Mouse (Mus musculus) urinary bladder, postnatal 14 days (tissue): Measurements from ENCODE around the gene Mvp.
A peak's percentile ranks its signal among the peaks of the same experiment; 100 is the strongest.

Experiments used
- DNase-seq: peaks from one replicate; pipeline ENCODE4 v3.0.0; 2021; ENCODE audit warnings: low spot score

Mvp gene

DNA sequence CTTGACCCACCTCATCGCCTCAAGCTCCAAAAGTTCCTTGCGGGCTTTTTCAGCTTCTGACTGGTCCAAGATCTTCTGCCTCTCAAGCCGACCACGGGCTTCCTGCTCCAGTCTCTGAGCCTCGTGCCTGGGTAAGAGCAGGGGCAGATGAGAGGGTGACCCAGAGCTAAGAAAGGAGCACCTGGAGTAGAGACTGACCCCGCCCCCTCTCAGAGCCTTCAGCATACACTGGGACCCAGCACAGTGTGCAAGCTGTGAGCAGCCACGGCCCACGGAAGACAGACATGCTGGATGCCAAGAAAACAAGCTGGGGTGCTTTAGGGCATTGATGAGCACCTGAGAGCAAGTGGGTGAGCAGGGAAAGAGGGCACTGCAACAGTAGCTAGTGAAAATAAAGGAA is 25.6 kb downstream of the Mvp start:
- no peak for DNase-seq

GRCm38 (mm10) chr7:126986319-126986718 is 28.1 kb downstream of the Mvp start:
- DNase-seq, result peak; percentile 58

- no peak for DNase-seq
Measured at GRCm38 (mm10) chr7:126984667-126985444, 29.6 kb downstream of the Mvp start.

DNA sequence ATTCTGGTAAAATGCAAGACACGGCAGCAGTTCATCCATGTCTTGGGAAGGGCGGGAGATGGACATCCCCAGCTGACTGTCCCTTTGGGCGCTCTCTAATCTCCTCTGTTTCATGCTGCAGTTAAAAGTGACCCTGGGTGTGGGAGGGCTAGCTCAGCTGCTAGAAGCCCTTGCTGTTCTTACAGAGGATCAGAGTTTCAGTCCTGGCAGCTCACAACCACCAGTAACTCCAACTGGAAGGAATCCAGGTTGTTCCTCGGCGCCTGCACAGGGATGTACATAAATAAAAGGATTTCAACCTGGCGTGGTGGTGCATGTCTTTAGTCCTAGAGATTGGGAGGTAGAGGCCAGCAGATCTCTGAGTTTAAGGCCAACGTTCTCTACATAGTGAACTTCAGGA is 31.3 kb downstream of the Mvp start:
- no peak for DNase-seq

DNA sequence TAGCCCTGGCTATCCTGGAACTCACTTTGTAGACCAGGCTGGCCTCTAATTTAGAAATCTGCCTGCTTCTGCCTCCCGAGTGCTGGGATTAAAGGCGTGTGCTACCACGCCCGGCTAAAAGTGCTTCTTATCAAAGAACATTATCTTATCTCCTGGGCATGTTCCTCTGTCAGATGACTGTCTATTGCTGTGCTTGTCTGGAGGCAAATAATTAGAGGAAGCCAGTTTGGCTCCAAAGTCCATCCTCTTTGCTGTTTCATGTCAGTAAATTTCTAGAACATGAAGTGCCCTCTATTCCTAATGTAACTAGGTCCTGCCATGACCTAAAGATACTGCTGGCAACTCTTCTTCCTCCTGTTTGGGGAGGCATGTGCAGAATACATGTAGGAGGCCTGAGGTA is 32.4 kb downstream of the Mvp start:
- no peak for DNase-seq

- DNase-seq, result no peak
Measured at GRCm38 (mm10) chr7:126981601-126982000, 32.8 kb downstream of the Mvp start.

- DNase-seq, result no peak
Measured at GRCm38 (mm10) chr7:126978841-126979240, 35.6 kb downstream of the Mvp start.

DNA sequence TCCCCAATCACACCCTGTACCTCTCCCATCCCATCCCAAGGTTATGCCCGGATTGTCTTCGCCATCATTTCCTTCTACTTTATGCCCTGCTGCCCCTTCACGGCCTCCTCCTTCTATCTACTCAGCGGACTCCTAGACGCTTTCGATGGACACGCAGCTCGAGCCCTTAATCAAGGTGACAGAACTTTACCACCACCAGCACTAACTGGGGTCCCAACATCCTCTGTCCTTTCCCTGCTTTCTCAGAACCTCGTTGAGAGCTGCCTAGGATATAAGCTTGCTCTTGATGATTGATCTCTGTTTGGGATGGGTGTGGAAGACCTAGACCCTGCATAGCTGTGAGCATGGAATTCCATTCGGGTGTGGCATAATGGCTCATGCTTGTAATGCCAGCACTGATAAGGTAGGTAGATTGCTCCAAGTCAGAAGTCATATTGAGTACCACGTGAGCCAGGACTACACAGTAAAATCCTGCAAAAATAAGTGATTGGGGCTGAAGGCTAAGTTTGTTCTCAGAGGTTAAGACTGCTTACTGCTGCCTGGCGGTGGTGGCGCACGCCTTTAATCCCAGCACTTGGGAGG is 37.5 kb downstream of the Mvp start:
- no peak for DNase-seq

- DNase-seq, result peak; percentile 98
Measured at GRCm38 (mm10) chr7:126975950-126976866, 38.2 kb downstream of the Mvp start, which contains the start of gene Cdiptos. Gene Cdiptos, minus strand, starts transcription at chr7:126976098.

GRCm38 (mm10) chr7:126975893-126975949 is 38.7 kb downstream of the Mvp start, which contains the start of gene Cdipt:
Gene Cdipt, plus strand, starts transcription at chr7:126975914.
- DNase-seq, result no peak

DNA sequence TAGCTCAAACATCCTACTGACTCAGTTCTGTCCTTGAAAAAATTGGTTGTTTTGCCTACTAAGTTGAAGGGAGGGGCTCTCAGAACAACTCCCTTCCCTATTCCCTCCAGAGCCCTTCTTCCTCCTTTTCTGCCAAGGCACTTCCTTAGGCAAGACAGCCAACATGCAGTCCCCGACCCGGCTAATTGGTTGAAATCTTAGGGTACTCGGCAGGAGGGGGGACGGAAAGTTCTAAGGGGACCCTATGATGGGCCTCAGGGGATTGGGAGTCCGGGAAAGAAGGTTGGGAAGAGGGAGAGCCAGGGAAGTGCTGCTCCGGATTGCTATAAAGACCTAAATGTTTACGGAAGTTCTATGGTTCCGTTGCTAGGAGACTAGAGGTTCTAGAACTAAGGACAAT is 38.9 kb downstream of the Mvp start:
- DNase-seq, result no peak

DNA sequence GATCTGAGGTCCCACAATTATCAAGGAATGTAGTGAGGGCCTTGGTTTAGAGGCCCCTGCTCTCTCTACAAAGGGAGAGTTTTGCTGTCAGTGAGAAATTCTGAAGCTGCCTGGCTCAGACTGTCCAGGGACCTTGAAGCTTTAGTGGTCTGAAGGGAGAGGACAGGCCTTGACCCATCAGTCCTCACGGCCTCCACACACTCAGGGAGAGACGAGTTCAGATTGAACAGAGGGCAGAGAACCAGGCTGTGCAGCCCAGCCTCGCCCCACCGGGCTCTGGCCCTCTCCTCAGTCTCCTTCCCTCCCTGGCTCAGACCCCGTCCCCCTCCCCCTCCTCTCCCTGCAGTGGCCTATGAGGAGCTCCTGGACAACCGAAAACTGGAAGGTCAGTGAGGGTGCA is 47.1 kb downstream of the Mvp start:
- no peak for DNase-seq

DNA sequence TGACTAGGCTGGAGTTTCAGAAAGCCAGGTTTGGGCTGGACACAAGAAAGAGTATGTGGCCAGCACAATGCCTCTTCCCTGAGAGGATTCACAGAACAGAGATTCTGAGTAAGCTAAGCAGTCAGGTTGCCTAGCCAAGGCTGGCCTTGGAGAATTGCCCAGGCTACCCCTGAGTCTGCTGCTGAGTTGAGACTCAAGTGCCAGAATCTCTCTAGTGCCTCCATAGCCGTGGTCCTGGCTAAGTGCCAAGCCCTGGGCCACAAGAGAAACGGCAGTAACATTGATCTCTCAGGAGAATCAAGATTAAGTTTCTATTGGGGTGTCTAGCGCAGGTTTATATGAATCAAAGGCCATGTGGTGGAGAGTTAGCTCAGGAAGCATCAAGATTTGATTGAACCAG is 48.9 kb downstream of the Mvp start:
- DNase-seq, result no peak

- peak; percentile 49 for DNase-seq
Measured at GRCm38 (mm10) chr7:126963548-126964286, 50.7 kb downstream of the Mvp start.

GRCm38 (mm10) chr7:126961965-126962364 is 52.5 kb downstream of the Mvp start:
- no peak for DNase-seq

- no peak for DNase-seq
Measured at GRCm38 (mm10) chr7:126961095-126961494, 53.3 kb downstream of the Mvp start.

GRCm38 (mm10) chr7:126959780-126960179 is 54.6 kb downstream of the Mvp start:
- no peak for DNase-seq

- DNase-seq, result no peak
Measured at GRCm38 (mm10) chr7:126955125-126955524, 59.3 kb downstream of the Mvp start.

DNA sequence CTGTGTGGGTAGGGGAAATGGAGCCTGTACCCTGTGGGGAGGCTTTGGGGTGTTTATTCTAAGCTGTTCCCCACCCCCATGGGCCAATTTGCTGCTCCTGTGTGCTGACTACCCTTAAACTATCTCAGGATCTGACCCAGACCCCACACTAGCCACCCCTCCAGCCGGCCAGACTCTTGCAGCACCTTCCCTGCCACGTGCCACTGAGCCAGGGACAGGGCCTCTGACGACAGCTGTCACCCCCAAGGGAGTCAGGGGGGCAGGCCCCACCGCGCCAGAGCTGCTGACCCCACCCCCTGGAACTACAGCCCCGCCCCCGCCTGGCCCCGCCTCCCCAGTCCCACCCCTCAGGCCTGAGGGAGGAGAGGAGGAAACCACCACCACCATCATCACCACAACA is 61.8 kb downstream of the Mvp start:
- DNase-seq, result no peak

- no peak for DNase-seq
Measured at GRCm38 (mm10) chr7:126951741-126952140, 62.7 kb downstream of the Mvp start.

DNA sequence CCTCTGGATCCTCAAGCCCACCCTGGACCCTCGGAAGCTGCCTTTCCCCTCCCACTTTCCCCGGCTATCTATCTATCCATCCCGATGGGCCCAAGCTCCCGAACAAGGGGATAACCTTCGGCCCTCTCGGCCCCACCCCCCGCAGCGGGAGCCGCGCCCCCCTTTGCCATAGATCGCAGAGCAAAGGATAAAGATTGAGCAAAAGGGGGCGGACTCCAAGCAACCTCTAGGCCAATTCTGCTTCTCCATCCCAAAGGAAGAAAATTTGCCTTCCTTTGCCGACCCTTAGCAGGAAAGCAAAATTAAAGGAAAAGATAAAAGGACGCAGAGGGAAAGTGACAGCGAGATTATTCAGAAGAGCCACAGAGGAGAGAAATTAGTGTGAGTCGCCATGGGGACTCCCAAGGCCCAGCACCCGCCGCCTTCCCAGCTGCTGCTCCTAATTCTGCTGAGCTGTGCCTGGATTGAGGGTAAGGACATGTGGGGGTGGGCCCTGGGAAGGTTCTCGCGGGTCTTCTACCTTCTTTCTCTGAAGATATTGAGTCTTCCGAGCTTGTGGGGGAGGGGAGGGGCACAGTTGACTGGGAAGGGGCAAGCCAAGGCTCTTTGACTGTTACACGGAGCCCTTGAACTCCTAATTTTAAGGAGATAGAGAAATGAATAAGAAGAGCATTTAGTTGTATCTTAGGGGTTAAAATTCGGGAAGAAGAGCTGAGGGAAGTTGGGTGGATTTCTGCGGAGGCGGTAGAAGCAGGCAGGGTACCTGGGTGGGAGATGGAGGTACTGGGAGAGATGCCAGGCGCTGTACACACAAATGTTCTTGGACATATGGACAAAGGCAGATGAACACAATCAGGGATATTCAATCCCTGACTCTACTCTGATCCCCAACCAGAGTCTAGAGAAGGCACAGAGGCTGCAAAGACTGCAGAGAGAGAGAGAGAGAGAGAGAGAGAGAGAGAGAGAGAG is 63.5 kb downstream of the Mvp start:
- DNase-seq, result no peak
